ENCODE assay signal across 8 mouse cellular contexts in genomic region chr19:41263630-41264295, GRCm38 (mm10). TPM values are rescaled to one million over a fixed set of nuclear protein-coding genes. Genes with fewer than 3 reads are reported as not detected.
DNase-seq lines count a peak whose midpoint lies in the region; ATAC-seq and TF ChIP-seq lines count a peak whose summit lies in the region.

Gene Tm9sf3 (minus strand): TSS chr19:41263997.

- H3K4me1 ChIP-seq in cortical plate, adult 2 months (ENCODE audit: control insufficient read depth, insufficient read depth, low read length) = peaks cover 3% of the 10 kb centered on the region; the same call in 1 of the 2 replicates

- peak within 1 kb of the TSS; percentile 100 for H3K27ac ChIP-seq in cortical plate, adult 2 months (ENCODE audit: insufficient read depth, low read length)

- TF ChIP-seq CTCF in cortical plate, adult 2 months (IDR thresholded peaks at IDR 0.05; ENCODE audit: extremely low read depth, insufficient read depth, low read length) = no peak

- ATAC-seq in activated CD4-positive, CD25-positive, alpha-beta regulatory T cell, adult 4 months = peak; percentile 72
- ATAC-seq in inflammation-experienced regulatory T-cells, adult 6 months = peak; percentile 75
- ATAC-seq in megakaryocyte-erythroid progenitor cell, adult 5-6 weeks (replicated peaks; ENCODE audit: low FRiP score, low TSS enrichment, poor library complexity, severe bottlenecking) = peak; percentile 71

- H3K4me3 ChIP-seq in cortical plate, adult 2 months (ENCODE audit: insufficient read depth, low read length) = peak within 1 kb of the TSS; percentile 90

- peak; percentile 90 for DNase-seq in gastrocnemius, postnatal 10 days
- peak; percentile 79 to 94 for DNase-seq in left cerebral cortex, postnatal 10 days (ENCODE audit: extremely low spot score in 1 of 2, low spot score in 2 of 2)
- peak; percentile 91 for DNase-seq in right cerebral cortex, postnatal 25 days
- peak; percentile 83 to 89 for DNase-seq in urinary bladder, postnatal 4 days (ENCODE audit: low spot score in 2 of 2)

- 0 out of 2 replicates have a peak, but pooled peaks have one; percentile 40 for TF ChIP-seq POLR2A in cortical plate, adult 2 months (IDR thresholded peaks at IDR 0.05; ENCODE audit: extremely low read depth, insufficient read depth, low read length)

- intact Hi-C loops in left cerebral cortex, postnatal 10 days (cut with DNase I) = loop anchor here (10.0 kb wide), 1 partner anchor 491 kb away; no protein-coding TSS in a partner anchor

RNA-seq across cellular contexts. Expression of gene Tm9sf3, which starts in this region (rescaled TPM):
- 10 to 100 TPM; 27.5 to 36.5 TPM for polyA plus RNA-seq in activated CD4-positive, CD25-positive, alpha-beta regulatory T cell, adult 4 months (2017; shearing (Covaris generic))
- polyA plus RNA-seq in cortical plate, adult 2 months (2012; rRNA removed) = 89.0 and 90.5 TPM in 2 replicates
- total RNA-seq in gastrocnemius, postnatal 10 days (2021) = 10 to 100 TPM; 92.6 to 99.5 TPM
- 10 to 100 TPM; 21.4 to 38.9 (median 32.2) TPM for polyA plus RNA-seq in inflammation-experienced regulatory T-cells, adult 6 months (2017; shearing (Covaris generic))
- total RNA-seq in left cerebral cortex, postnatal 10 days (2021) = 100 to 1,000 TPM; 141 to 142 TPM
- 59.1 and 63.9 TPM in 2 replicates for total RNA-seq in megakaryocyte-erythroid progenitor cell, adult 5-6 weeks (2014; fragmentation: Nextera tagmentation)
- 180 and 214 TPM in 2 replicates for total RNA-seq in megakaryocyte-erythroid progenitor cell, adult 5-6 weeks (2017)

Comparison
In these comparisons a context has a peak if more than half of its experiments do, and no peak if none do; other contexts are left out.
1. Peak in every context shown above with its lines: DNase-seq, ATAC-seq, H3K4me3 ChIP-seq and H3K27ac ChIP-seq.